Mouse (Mus musculus): Measurements from ENCODE around the gene Fgfr2.

Gene Fgfr2

DNA sequence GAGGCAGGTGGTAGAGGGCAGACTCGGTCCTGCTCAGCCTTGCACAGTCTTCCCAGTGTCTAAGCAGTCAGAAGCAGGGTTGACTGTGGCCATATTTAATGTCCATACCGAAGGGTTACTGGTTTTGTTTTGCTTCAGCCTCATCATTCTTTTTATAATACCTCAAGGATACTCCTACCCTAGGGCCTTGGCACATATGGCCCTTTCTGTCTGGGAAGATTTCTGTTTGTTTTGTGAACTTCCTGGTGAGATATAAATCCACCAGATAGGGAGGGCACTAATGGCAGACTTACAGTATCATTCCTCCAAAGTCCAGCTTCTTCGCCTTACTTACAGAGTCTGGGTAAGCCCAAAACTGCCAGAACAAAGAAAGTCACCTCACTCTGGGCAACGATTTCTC is 2395.6 kb downstream of the Fgfr2 start:
- no peaks in the 10 kb centered on the region for H3K9me3 ChIP-seq (ENCODE audit: low read length)
- no peak overlapping the region for H3K4me3 ChIP-seq (replicated peaks; ENCODE audit: low read length)
- H3K36me3 ChIP-seq (ENCODE audit: insufficient read depth, low read length): peaks cover 98% of the 10 kb centered on the region
- peaks cover 39% of the 10 kb centered on the region for H3K4me1 ChIP-seq (replicated peaks; ENCODE audit: low read depth, low read length)
- TF ChIP-seq NANOG (IDR thresholded peaks at IDR 0.05; ENCODE audit: borderline replicate concordance, low read length): no peak
- TF ChIP-seq CTCF (conservative IDR thresholded peaks at IDR 0.05; ENCODE audit: low read length): no peak
- no peak for TF ChIP-seq POU5F1 (IDR thresholded peaks at IDR 0.05; ENCODE audit: borderline replicate concordance, low read length)
- H3K27me3 ChIP-seq (ENCODE audit: insufficient read depth, low read length): no peaks in the 10 kb centered on the region

DNA sequence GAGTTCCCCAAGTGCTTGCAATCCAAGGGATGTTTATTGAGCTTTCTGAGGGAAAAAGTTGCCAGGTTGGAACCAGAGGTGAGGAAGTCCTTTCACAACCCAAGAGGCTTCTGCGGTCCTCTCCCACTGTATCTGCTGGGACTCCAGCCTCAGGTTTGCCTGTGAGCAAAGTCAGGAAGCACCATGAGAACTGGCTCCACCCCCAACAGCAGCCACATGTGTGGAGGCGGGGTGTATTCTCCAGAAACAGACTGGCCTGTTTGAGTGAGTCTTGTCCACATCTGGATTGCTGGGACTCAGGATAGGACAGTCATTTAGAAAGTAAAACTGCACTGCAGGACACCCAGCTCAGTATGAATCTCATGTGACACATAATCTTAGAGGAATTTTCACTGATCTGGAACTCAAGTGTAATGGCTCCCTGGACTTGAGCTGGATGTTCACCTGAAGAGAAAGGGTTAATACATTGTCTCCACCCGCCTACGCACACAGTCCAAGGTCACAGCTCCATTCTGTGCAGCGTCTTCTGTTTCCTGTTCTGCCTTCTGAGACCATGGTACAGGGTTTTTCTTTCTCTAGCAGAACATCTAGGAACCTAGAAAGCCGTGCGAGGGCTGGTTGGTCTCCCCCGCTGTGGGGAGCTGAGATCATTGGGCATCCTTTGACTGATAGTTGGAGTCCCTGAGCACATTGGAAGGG is 2396.3 kb downstream of the Fgfr2 start:
- Histone ChIP-seq H3K9me3 (ENCODE audit: low read length) (no peaks in the 10 kb centered on the region), H3K36me3 (ENCODE audit: insufficient read depth, low read length) (peaks cover 98% of the 10 kb centered on the region), H3K4me3 (replicated peaks; ENCODE audit: low read length) (no peak overlapping the region), H3K4me1 (replicated peaks; ENCODE audit: low read depth, low read length) (peaks cover 45% of the 10 kb centered on the region), H3K27me3 (ENCODE audit: insufficient read depth, low read length) (no peaks in the 10 kb centered on the region)
- TF ChIP-seq CTCF (conservative IDR thresholded peaks at IDR 0.05; ENCODE audit: low read length): no peak
- no peak for TF ChIP-seq POU5F1 (IDR thresholded peaks at IDR 0.05; ENCODE audit: borderline replicate concordance, low read length)
- TF ChIP-seq NANOG (IDR thresholded peaks at IDR 0.05; ENCODE audit: borderline replicate concordance, low read length): no peak

- H3K36me3 ChIP-seq (ENCODE audit: insufficient read depth, low read length): peaks cover 99% of the 10 kb centered on the region
- no peak for TF ChIP-seq POU5F1 (IDR thresholded peaks at IDR 0.05; ENCODE audit: borderline replicate concordance, low read length)
- H3K4me3 ChIP-seq (replicated peaks; ENCODE audit: low read length): no peak overlapping the region
- H3K27me3 ChIP-seq (ENCODE audit: insufficient read depth, low read length): no peaks in the 10 kb centered on the region
- no peaks in the 10 kb centered on the region for H3K9me3 ChIP-seq (ENCODE audit: low read length)
- peaks cover 51% of the 10 kb centered on the region for H3K4me1 ChIP-seq (replicated peaks; ENCODE audit: low read depth, low read length)
Observed at GRCm38 (mm10) chr7:130726185-130726584, 2397.0 kb downstream of the Fgfr2 start.

GRCm38 (mm10) chr7:130720646-130721335 is 2402.4 kb downstream of the Fgfr2 start:
- Histone ChIP-seq H3K4me1 (replicated peaks; ENCODE audit: low read depth, low read length) (peaks cover 67% of the 10 kb centered on the region), H3K9me3 (ENCODE audit: low read length) (no peaks in the 10 kb centered on the region), H3K27me3 (ENCODE audit: insufficient read depth, low read length) (no peaks in the 10 kb centered on the region), H3K36me3 (ENCODE audit: insufficient read depth, low read length) (peaks cover 82% of the 10 kb centered on the region), H3K4me3 (replicated peaks; ENCODE audit: low read length) (no peak overlapping the region)
- TF ChIP-seq POU5F1 (IDR thresholded peaks at IDR 0.05; ENCODE audit: borderline replicate concordance, low read length) (no peak), CTCF (conservative IDR thresholded peaks at IDR 0.05; ENCODE audit: low read length) (no peak), NANOG (IDR thresholded peaks at IDR 0.05; ENCODE audit: borderline replicate concordance, low read length) (no peak)

- Histone ChIP-seq H3K27me3 (ENCODE audit: insufficient read depth, low read length) (no peaks in the 10 kb centered on the region), H3K4me3 (replicated peaks; ENCODE audit: low read length) (no peak overlapping the region; the same call in 1 of the 2 replicates), H3K4me1 (replicated peaks; ENCODE audit: low read depth, low read length) (peaks cover 73% of the 10 kb centered on the region), H3K36me3 (ENCODE audit: insufficient read depth, low read length) (peaks cover 82% of the 10 kb centered on the region), H3K9me3 (ENCODE audit: low read length) (no peaks in the 10 kb centered on the region)
- TF ChIP-seq NANOG (IDR thresholded peaks at IDR 0.05; ENCODE audit: borderline replicate concordance, low read length) (peak; percentile 45; the same call in 1 of the 2 replicates), CTCF (conservative IDR thresholded peaks at IDR 0.05; ENCODE audit: low read length) (no peak), POU5F1 (IDR thresholded peaks at IDR 0.05; ENCODE audit: borderline replicate concordance, low read length) (no peak)
Observed at GRCm38 (mm10) chr7:130719931-130720598, 2403.1 kb downstream of the Fgfr2 start.

GRCm38 (mm10) chr7:130716989-130717388 is 2406.2 kb downstream of the Fgfr2 start:
- no peaks in the 10 kb centered on the region for H3K27me3 ChIP-seq (ENCODE audit: insufficient read depth, low read length)
- H3K4me3 ChIP-seq (replicated peaks; ENCODE audit: low read length): peak overlapping the region; percentile 45
- no peaks in the 10 kb centered on the region for H3K9me3 ChIP-seq (ENCODE audit: low read length)
- TF ChIP-seq CTCF (conservative IDR thresholded peaks at IDR 0.05; ENCODE audit: low read length) (no peak), NANOG (IDR thresholded peaks at IDR 0.05; ENCODE audit: borderline replicate concordance, low read length) (no peak), POU5F1 (IDR thresholded peaks at IDR 0.05; ENCODE audit: borderline replicate concordance, low read length) (no peak)
- H3K4me1 ChIP-seq (replicated peaks; ENCODE audit: low read depth, low read length): peaks cover 99% of the 10 kb centered on the region
- H3K36me3 ChIP-seq (ENCODE audit: insufficient read depth, low read length): peaks cover 56% of the 10 kb centered on the region

- no peaks in the 10 kb centered on the region for H3K27me3 ChIP-seq (ENCODE audit: insufficient read depth, low read length)
- peaks cover 49% of the 10 kb centered on the region for H3K36me3 ChIP-seq (ENCODE audit: insufficient read depth, low read length)
- TF ChIP-seq CTCF (conservative IDR thresholded peaks at IDR 0.05; ENCODE audit: low read length) (no peak), NANOG (IDR thresholded peaks at IDR 0.05; ENCODE audit: borderline replicate concordance, low read length) (no peak), POU5F1 (IDR thresholded peaks at IDR 0.05; ENCODE audit: borderline replicate concordance, low read length) (no peak)
- no peaks in the 10 kb centered on the region for H3K9me3 ChIP-seq (ENCODE audit: low read length)
- peaks cover 99% of the 10 kb centered on the region for H3K4me1 ChIP-seq (replicated peaks; ENCODE audit: low read depth, low read length)
- H3K4me3 ChIP-seq (replicated peaks; ENCODE audit: low read length): peak overlapping the region; percentile 45; the same call in 1 of the 2 replicates
Observed at GRCm38 (mm10) chr7:130716341-130716740, 2406.8 kb downstream of the Fgfr2 start.

DNA sequence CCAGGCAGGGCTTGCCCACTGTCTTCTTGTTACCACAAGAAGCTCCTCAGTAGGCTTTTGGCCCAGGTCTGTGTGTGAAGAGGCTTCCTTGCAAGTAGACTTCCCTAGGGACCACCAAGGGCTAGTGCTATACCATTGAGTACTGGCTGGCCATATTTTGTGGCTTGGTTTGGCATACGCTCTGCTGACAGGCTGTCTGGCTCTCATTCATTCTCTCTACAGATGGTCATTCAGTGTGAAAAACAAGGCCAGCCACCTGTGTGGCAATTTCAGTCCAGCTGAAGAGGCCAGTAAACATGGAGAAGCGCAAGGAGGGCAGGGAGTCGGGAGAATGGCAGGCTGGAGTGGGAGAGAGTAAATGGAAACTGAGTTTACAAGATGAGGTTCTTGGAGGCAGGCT is 2407.7 kb downstream of the Fgfr2 start:
- no peaks in the 10 kb centered on the region for H3K27me3 ChIP-seq (ENCODE audit: insufficient read depth, low read length)
- no peaks in the 10 kb centered on the region for H3K9me3 ChIP-seq (ENCODE audit: low read length)
- TF ChIP-seq CTCF (conservative IDR thresholded peaks at IDR 0.05; ENCODE audit: low read length) (no peak), POU5F1 (IDR thresholded peaks at IDR 0.05; ENCODE audit: borderline replicate concordance, low read length) (no peak), NANOG (IDR thresholded peaks at IDR 0.05; ENCODE audit: borderline replicate concordance, low read length) (no peak)
- H3K4me1 ChIP-seq (replicated peaks; ENCODE audit: low read depth, low read length): peaks cover 99% of the 10 kb centered on the region
- H3K4me3 ChIP-seq (replicated peaks; ENCODE audit: low read length): no peak overlapping the region
- H3K36me3 ChIP-seq (ENCODE audit: insufficient read depth, low read length): peaks cover 47% of the 10 kb centered on the region

Data from E14TG2a.4 (cell line).